Mouse (Mus musculus) left cerebral cortex, postnatal 25 days (tissue): ENCODE measurements around the gene 0610040J01Rik. TPM values are rescaled to one million over a fixed set of nuclear protein-coding genes. Genes with fewer than 3 reads are reported as not detected.
"Not testable (repeated sequence)": the region's sequence is repeated elsewhere in the genome, so short reads cannot be mapped to it uniquely, and the experiment has no call there.

Experiments
- DNase-seq, 2 experiments: peaks; one replicate each; pipeline ENCODE4 v3.0.0; 2022; ENCODE audit warnings: low spot score in 2 of 2, mixed read lengths in 1 of 2
- intact Hi-C: fragments of 180-260 bp; cut with DNase I; formaldehyde crosslinking; loops from one replicate; pipeline ENCODE4 v1.15.1; 2025
- total RNA-seq, 2 experiments: library from RNA; stranded (reverse); gene quantifications; 2 replicates each; pipeline ENCODE4 v1.2.3; 2021

Gene 0610040J01Rik
- total RNA-seq, 2 experiments from 2014 or later, result 4.2 to 6.2 TPM

DNA sequence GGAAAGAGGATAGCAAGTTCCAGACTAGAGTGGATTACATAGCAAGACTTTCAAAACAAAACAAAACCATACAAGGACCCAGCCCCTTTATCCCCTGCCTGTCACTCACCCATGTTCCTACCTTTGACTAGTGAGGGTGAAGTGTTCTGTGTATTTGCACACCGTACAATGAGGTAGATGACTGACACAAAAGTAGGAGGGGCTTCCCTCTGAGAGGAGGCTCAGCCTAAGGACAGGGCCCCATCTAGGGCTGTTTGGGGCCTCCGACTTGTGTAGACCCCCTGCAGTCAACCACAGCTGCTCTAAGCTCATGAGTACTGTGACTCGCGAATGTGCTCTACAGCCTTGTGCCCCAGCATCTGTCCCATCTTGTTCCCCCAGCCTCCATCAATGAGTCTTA is 79.1 kb downstream of the 0610040J01Rik start:
- intact Hi-C loops, result no loop called here
- DNase-seq, result no peak

DNA sequence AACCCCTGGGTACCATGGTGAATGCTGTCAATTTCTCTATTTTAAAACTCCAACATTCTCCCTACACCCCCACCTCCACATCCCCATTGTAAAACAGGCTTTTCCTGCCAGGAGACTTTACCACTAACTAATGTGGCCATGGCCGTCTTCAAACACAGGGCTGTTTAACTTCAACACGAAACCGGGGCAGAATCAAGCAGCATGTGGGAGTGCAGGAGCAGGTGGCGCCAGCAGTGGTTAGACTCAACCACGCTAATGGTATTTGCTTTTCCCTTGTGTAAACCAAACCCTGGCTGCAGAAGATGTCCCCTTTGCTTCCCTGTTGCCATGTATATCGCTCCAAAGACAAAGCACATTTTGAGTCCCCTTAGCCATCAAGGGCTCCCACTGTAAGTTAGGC is 79.7 kb downstream of the 0610040J01Rik start:
- DNase-seq, result no peak
- intact Hi-C loops, result no loop called here

DNA sequence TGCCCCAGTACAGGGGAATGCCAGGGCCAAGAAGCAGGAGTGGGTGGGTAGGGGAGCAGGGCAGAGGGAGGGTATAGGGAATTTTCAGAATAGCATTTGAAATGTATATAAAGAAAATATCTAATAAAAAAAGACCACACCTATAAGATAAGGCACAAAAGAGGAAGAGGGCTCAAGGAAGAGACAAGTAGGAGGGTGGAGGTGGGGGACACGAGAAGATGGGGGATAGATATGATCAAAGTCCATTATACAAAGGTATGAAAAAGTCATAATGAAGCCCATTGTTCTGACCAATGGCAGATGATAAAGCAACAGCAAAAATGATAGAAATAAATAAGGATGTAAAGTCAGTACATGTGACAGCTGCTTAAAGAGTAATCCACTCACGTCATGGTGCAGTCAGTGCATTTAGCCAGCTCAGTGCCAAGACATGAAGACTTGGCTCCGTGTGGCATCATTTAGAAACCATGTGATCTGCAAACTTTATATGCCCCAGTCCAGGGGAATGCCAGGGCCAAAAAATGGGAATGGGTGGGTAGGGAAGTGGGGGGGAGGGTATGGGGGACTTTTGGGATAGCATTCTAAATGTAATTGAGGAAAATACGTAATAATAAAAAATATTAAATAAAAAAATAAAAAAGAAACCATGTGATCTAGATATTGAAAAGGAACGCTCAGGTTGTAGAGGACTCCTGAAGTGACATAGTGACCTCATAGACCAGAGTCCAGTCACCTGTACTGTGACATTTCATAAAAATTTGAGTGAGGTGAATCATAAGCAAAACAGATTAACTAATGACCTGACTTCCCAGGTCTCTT is 85.0 kb downstream of the 0610040J01Rik start:
- DNase-seq, intact Hi-C loops: not testable (repeated sequence)

DNA sequence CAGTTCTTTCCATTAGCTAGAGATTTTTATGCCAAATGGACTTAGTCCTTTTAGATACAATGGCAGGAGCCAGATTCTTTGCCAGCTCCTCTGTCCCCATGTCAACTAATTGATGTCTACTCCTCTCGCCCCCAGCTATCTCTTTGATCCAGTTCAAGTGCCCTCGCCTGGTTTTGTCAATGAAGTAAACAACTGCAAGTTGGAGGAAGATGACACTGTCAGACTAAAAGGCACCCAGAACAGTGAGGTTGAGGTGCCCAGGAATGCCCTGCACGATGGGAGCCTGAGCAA is 85.6 kb downstream of the 0610040J01Rik start:
- no peak for DNase-seq
- intact Hi-C loops, result no loop called here

DNA sequence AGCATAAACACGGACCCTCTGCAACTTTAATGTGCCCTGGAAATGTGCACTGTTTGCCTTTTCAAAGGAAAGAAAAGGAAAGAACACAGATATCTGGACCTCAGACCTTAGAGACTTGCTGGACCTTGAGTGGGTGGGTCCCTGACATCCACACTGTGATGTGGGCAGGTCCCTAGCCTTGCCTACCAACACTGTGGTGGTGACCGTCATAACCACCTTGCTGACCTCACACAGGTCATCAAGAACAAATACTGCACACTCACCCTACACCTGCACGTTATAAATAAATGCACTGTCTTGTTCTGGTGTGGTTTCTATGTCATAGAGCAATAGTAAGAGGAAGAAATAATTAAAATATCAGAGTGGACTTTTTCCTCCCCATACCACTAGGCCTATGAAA is 91.2 kb downstream of the 0610040J01Rik start:
- DNase-seq, result no peak
- intact Hi-C loops, result no loop called here

DNA sequence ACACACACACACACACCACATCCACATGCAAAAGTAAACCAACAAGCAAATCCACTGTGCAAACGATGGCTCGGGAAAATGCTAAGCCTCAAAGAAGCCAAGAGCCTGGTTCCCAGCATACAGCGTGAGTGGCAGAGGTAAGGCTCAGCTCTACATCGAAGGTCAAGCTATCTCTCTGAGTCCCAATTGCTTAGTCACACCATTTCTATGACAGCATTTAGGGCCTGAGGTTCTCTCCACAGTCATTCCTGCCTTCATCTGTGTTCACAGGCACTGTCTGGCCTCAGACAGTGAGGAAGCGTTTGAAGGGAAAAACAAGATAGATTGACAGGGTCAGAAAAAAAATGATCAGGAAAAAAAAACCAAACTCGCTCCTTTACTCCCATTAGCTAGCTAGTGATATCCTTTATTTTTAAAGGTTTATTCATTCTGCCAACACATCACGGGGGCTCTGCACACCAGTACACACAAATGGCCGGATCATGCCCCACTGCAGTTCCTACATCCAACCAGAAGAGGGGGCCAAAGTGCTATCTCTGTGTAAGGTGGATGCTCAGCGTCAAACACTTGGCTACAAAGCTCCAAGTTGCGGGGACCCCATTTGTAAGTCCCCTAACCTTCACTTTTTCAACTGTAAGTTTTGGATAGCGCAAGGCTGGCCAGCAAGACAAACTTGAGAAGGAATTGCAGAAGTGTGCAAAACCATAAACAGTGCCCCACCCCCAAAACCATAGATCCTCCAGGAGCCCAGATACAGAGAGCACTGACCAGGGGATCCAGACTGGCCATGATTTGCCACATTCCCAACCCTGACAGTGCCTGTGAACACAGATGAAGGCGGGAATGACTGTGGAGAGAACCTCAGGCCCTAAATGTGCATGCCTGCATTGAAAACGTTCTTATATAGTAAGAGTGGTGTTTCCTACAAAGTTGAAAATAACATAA is 94.3 kb downstream of the 0610040J01Rik start:
- intact Hi-C loops, result loop anchor here (2.0 to 5.0 kb wide), 4 partner anchors 61 to 358 kb away; partner anchors contain the start of genes Pgm2 and Rell1
- peak; percentile 83 to 89 for DNase-seq

DNA sequence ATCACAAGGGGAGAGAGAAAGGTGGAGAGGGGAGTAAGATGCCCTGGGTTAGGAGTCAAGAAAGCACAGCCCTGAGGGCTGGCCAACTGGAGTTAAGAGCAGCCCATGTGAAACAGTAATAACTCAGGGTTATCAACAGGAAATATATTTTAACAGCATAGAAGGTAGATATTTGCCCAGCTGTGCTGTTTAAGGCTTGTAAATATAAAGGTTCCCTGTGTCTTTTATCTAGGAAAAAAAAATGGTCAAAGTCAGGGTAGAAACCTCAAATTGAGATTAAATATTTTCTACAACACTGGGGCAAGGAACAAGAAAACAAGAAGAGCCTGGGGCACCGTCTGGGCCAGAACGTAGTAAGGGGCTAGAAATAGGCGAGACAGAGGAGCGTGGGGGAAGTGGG is 95.3 kb downstream of the 0610040J01Rik start:
- intact Hi-C loops, result loop anchor here (2.0 to 5.0 kb wide), 4 partner anchors 60 to 357 kb away; partner anchors contain the start of genes Pgm2 and Rell1

DNA sequence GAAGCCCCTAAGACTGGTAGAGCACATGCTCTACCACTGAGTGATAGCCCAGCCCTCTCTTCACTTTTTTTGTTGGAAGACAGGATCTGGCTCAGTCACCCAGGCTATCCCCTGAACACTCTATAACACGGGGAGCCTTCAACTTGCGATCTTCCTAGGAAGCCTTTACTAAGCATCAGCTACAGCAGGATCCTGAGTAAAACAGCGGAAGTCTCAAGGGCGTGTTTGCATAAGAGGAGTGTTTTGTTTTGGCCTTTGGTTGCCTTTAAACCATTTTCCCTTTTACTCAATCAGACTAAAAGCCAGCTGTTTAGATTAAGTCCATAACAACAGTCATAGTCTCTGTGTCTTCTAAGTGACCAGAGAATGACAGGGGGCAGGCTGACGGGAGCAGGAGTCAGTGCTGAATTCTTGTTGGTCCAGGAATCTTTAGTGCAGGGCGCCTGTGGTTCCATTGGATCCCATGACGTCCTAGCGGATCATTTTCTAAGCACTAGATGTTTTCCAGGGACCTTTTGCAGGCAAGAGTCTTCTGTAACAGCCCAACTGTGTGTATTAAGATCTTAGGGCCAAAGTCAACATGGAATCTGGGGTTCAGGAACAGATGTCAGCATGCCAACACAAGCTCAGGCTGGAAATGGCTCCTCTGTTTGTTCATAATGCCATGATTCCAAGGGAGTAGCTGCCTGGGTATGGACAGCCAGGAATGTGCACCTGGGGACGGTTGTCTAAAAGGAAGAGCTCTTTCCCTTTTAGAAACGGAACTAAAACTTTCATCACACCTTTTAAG is 98.2 kb downstream of the 0610040J01Rik start:
- intact Hi-C loops, result no loop called here
- no peak for DNase-seq

More for the DNA sequence above, 95.3 kb downstream of the 0610040J01Rik start:
- no peak for DNase-seq

DNA sequence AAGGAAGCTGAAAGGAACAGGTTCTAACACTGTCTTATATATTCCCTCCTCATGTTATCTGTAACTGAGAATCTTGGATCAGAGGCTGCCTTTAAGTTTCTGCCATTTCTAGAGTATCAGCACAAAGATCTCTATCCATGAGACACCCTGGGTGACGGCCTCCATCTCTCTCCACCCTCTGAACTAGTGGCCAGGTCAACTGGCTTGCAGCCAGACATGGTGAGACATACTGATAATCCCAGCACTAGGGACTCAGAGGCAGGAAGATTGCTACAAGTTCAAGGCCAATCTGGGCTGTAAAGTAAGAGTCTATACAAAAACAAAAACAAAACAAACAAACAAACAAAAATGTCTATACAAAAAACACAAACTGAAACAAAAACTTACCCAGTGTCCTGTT is 102.7 kb downstream of the 0610040J01Rik start:
- intact Hi-C loops, result no loop called here
- DNase-seq, result no peak

DNA sequence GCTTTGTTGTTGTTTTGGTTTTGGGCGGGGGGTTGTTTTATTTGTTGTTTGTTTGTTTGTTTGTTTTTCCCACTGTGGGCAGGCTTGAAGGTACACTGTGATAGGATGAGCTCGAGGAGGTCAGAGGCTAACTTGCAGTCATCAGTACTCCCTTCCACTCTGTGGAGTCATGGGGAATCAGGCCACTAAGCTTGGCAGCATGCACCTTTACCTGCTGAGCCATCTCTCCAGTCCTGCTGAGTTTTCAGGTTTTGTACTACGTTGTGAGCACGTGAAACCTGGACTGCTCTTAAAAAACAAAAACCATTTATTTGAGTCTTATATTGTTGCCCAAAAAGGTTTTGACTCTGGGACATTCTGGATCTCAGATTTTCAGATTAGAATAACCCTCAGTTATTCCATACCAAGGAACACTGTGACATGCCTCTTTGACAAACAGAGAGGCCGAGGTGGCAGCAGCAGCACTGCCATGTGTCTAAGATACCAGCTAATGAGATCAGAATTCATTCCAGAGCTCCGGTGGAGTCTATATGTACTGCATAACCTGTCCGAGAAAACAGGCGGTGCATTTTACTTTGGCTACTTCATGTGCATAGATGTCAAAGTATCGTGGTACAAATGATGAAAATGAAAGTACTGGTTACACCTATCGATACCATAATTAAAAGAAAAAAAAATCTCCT is 104.4 kb downstream of the 0610040J01Rik start:
- DNase-seq, result no peak
- intact Hi-C loops, result no loop called here

DNA sequence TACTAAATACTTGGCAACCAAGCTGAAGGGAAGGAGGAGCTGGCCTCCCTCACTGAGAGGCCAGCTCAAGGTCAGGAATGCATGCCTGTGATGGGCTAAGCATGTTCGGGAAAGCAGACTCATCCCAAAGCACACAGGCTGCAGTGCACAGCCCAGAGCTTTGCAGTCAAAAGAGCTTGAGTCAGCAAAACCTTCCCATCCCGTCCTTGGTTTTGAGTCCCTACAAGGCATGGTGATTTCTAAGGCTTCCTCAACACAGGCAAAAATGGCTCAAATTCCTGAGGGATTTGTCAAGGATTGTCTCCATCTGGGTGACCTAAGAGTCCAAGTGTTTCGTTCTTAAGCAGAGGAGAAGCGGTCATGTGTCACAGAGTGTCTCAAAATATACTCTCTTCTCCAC is 106.0 kb downstream of the 0610040J01Rik start:
- intact Hi-C loops, result no loop called here
- DNase-seq, result no peak

DNA sequence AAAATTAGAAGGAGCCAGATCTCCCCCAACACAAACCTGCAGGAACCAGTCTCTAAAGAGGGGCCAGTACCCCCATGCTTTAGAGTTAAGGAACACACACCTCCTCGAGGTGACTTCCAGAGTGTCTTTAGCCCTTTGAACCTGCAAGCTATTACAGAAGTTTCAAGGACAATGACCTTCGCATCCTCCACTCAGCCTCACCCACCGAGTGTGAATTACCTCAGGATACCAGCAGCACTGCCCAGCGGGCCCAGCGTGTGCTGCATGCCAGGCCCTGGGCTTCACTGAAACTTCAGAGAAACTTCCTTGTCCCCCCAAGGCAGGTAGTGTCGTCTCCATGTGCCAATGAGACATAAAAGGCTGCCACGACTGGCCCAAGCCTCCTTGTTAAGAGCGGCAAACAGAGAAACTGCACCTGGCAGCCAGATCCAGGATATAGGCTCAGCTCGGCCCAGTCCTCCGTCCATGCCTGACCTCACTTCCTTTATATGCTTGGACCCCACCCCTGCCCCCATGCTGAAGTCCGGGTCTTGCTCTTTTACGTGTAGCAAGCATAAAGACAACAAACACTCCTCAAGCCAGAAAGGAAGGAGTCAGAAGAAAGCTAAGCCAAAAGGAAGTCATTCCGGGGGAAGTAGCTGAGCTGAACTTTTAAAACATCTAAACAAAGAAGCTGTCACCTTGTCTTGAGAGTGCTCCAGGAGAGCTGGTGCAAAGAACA is 111.3 kb downstream of the 0610040J01Rik start:
- intact Hi-C loops, result no loop called here

DNA sequence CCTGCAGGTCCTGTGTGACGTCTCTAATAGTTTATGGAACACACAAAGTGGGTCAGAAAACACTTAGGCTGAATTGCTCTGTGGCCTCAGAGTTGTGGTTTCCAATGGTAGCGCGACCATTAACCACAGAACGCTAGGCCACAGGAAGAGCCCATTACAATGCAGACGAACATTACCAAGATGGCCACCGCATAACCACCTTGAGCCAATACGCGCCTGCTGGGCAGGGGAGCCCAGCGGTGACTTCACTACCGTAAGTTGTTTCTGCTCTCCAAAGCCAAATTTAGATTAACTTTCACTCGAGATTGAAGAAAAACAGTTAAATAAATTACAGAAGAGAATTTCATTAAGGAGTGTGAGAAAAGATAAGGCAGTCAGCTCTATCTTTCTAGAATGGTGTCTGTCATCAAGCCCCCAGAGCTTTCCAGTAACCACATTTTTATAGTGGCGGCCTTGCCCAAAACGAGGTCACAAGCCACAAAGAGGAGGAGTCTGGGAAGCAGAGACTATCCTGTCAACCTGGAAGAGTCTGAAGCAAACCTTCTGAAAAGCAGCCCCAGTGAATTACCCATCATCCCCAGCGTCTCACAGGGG is 113.0 kb downstream of the 0610040J01Rik start:
- intact Hi-C loops, result no loop called here
- no peak for DNase-seq

More for the DNA sequence above, 111.3 kb downstream of the 0610040J01Rik start:
- DNase-seq, result no peak

DNA sequence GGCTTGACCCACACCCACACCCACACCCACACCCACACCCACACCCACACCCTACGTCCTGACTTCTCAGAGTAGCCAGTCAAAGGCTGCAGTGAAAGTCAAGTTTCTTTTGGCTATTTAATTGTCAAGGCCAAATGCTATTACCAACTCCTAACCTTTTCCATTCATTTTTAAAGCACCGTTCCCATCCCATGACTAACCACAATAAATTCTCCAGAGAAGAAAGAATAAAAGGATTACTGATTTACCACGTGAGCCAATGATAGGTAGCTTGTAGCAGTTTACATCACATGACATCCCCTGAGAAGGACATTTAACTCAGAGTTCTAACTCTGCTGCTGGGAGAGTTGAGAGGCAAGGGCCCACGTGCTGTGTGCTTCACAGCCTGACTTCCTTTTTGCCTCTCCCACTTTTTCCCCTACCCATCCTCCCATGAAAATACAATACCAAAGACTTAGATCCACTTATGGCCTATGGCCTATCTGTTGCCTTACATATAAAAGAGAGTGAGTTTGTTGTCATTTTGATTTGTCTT is 118.7 kb downstream of the 0610040J01Rik start:
- DNase-seq, result no peak
- intact Hi-C loops, result no loop called here

DNA sequence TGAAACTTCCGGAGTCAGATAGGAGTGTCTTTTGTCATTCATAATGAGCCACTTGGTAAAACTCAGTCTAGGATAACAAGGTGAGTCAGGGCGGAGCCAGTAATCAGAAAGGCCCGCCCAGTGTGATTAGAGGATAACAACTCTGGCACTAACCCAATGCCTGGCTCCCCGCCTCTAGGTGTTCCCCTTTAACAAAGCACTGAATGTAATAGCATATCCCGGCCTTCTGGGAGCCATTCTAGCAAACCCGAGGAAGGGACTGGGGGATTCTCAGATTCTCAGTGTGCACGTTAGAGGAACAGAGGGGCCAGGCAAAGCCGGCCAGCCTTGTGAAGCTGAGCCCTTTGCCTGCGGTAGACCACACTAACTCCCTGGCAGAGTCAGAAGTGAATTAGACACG is 120.7 kb downstream of the 0610040J01Rik start:
- intact Hi-C loops, result no loop called here
- no peak for DNase-seq

DNA sequence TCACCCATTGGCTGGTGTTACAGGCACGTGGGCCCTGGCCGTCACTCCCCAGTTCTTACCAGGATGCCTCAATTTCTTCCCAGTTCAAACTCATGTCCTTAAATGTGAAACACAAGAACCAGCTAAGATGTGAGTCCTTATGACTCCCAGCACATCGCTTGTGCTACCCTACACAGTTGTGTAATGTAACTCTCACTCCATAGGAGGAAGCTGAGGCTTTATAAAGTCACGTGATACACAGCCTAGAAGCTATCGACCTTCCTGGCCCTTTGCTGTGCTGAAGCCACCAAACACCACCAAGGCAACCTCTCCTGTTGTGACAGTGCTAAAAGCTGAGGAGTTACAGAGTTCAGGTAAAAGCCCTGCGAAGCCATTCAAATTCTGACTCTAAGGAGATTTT is 123.4 kb downstream of the 0610040J01Rik start:
- intact Hi-C loops, result no loop called here

DNA sequence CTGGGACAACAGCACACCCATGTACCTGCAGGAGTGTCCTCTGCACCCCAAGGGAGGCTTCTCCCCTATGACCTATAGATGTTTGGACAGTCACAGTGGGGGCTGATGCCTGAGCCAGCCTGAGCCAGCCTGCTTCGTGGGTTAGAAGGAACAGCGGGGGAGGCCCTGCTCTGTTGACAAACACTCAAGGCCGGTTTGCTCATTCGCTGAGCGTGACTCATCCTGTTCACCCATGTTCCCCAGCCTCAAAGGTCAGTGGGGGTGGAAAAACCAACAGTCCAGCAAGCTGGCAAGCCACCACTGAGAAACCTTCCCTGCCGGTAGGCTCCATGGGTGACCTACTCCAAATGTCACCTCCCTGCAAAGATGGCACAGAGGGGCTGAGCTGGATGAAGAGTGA is 124.6 kb downstream of the 0610040J01Rik start:
- intact Hi-C loops, result no loop called here
- no peak for DNase-seq

More for the DNA sequence above, 123.4 kb downstream of the 0610040J01Rik start:
- no peak for DNase-seq

DNA sequence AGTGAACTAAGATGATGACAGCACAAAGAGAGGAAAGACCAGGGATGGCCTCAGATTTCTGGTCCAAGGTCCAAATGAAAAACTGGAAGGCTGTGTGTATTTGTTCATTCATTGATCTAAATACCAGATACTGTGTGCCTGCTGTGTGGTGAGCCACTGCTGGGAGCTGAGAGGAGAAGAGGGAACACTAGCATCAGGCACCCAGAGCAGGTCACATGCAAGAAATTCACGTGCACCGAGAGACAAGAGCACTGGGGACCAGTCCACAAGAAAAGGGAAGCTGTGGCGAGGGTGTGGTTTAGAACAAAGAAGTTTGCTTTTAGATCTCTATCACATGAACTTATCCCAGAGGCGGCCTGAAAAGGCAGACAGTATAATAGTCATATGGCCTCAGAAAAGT is 126.4 kb downstream of the 0610040J01Rik start:
- intact Hi-C loops, result no loop called here

More for the DNA sequence above, 126.4 kb downstream of the 0610040J01Rik start:
- peak in 1 of 2 experiments; percentile 22 for DNase-seq
